Mouse (Mus musculus) C2C12 (cell line): ENCODE measurements around the gene Ak4.

Source experiments
- CTCF ChIP-seq: IDR thresholded peaks from one replicate; pipeline ENCODE4 v1.5.1; 2011; ENCODE audit not compliant: control insufficient read depth, insufficient read depth, insufficient read length
- FOSL1 ChIP-seq: IDR thresholded peaks from one replicate; pipeline ENCODE4 v1.8.0; 2011; ENCODE audit warnings: mild to moderate bottlenecking, low read length; ENCODE audit not compliant: poor library complexity, insufficient read depth, severe bottlenecking
- MAX ChIP-seq: IDR thresholded peaks from one replicate; pipeline ENCODE4 v1.6.1; 2011; ENCODE audit warnings: mild to moderate bottlenecking, control low read depth
- MYOG ChIP-seq: IDR thresholded peaks from one replicate; pipeline ENCODE4 v1.6.1; 2011; ENCODE audit not compliant: control insufficient read depth, insufficient read length; ENCODE audit errors: extremely low read depth
- USF1 ChIP-seq: IDR thresholded peaks from one replicate; pipeline ENCODE4 v1.6.1; 2011; ENCODE audit warnings: low read depth, mild to moderate bottlenecking, control low read depth, moderate library complexity

- no peak for TF ChIP-seq CTCF
- TF ChIP-seq MYOG = no peak
- TF ChIP-seq USF1 = no peak
- TF ChIP-seq FOSL1 = no peak
- no peak for TF ChIP-seq MAX
These were observed 1.1 kb downstream of the Ak4 start for GRCm38 (mm10) chr4:101419911-101420880.
